Mouse (Mus musculus) stomach, embryonic 14.5 days (tissue): ENCODE data around the gene Pml. TPM values are rescaled to one million over a fixed set of nuclear protein-coding genes. Genes with fewer than 3 reads are reported as not detected.
"Not testable (repeated sequence)": the region's sequence is repeated elsewhere in the genome, so short reads cannot be mapped to it uniquely, and the experiment has no call there.

ENCODE experiments used
- ATAC-seq: fragments of 200-750 bp; cut with Nextera tagmentation; 2 replicates; pipeline ENCODE4 v1.8.0; 2017; ENCODE audit warnings: low read depth, moderate TSS enrichment; ENCODE audit not compliant: insufficient number of reproducible peaks, insufficient read depth, low FRiP score
- H3K27ac ChIP-seq: fragments of 300-500 bp; sonication (generic); 2 replicates; pipeline ENCODE4 v1.5.1; 2014; ENCODE audit warnings: mild to moderate bottlenecking, low read length, moderate library complexity, mixed read lengths
- H3K27me3 ChIP-seq: fragments of 300-500 bp; sonication (generic); 2 replicates; pipeline ENCODE4 v1.6.1; 2014; ENCODE audit warnings: low read length, control low read depth, mixed read lengths; ENCODE audit not compliant: control insufficient read depth, insufficient read depth
- H3K36me3 ChIP-seq: fragments of 300-500 bp; sonication (generic); 2 replicates; pipeline ENCODE4 v1.6.1; 2014; ENCODE audit warnings: mild to moderate bottlenecking, control low read depth, low read length, moderate library complexity, mixed read lengths; ENCODE audit not compliant: control insufficient read depth, insufficient read depth
- H3K4me1 ChIP-seq: fragments of 300-500 bp; sonication (generic); 2 replicates; pipeline ENCODE4 v1.6.1; 2014; ENCODE audit warnings: low read length, control low read depth, mixed read lengths; ENCODE audit not compliant: control insufficient read depth, insufficient read depth
- H3K4me2 ChIP-seq: fragments of 300-500 bp; sonication (generic); replicated peaks from 2 replicates; pipeline ENCODE4 v1.6.1; 2014; ENCODE audit warnings: low read depth, low read length, control low read depth
- H3K4me3 ChIP-seq: fragments of 300-500 bp; sonication (generic); 2 replicates; pipeline ENCODE4 v1.5.1; 2014; ENCODE audit warnings: low read depth, low read length, control low read depth
- H3K9ac ChIP-seq: fragments of 300-500 bp; sonication (generic); replicated peaks from 2 replicates; pipeline ENCODE4 v1.6.1; 2014; ENCODE audit warnings: low read depth, mild to moderate bottlenecking, control low read depth, low read length, moderate library complexity, mixed read lengths
- H3K9me3 ChIP-seq: fragments of 300-500 bp; sonication (generic); 2 replicates; pipeline ENCODE4 v1.6.1; 2016; ENCODE audit warnings: low read depth, low read length, control low read depth; ENCODE audit not compliant: control insufficient read depth
- WGBS: fragments of 180-500 bp; shearing (Covaris S2); extraction: QIAGEN DNeasy Blood & Tissue Kit; methylation state at CpG from one replicate; pipeline ENCODE4 v1.1.7; 2014; 5-methylcytosine and 5-hydroxymethylcytosine counted together
- polyA plus RNA-seq: library from polyadenylated mRNA; unstranded; fragments of >200 nt; fragmentation: Nextera tagmentation; extraction: Ambion mirVana; gene quantifications from 2 replicates; pipeline ENCODE4 v1.2.1, GENCODE M21; 2014

The Pml gene
- polyA plus RNA-seq, 1 experiment from 2014 or later, result 17.2 TPM

GRCm38 (mm10) chr9:58268384-58269313 is 19.1 kb upstream of the Pml start:
- no peak for ATAC-seq
- H3K9me3 ChIP-seq, result no peaks in the 10 kb centered on the region
- 53% methylated on average over 12 of the region's 12 CpGs for WGBS

GRCm38 (mm10) chr9:58267046-58267445 is 17.5 kb upstream of the Pml start:
- Histone ChIP-seq H3K36me3 (peaks cover 4% of the 10 kb centered on the region; the same call in 1 of the 2 replicates), H3K9me3 (no peaks in the 10 kb centered on the region), H3K4me3 (no peak overlapping the region), H3K27ac (peak overlapping the region; percentile 39; the same call in 1 of the 2 replicates), H3K4me1 (peaks cover 10% of the 10 kb centered on the region; the same call in 1 of the 2 replicates), H3K4me2 (no peak overlapping the region), H3K27me3 (no peaks in the 10 kb centered on the region), H3K9ac (no peak overlapping the region)
- WGBS, result 60% methylated on average over 3 of the region's 3 CpGs
- no peak for ATAC-seq

More at GRCm38 (mm10) chr9:58268384-58269313, 19.1 kb upstream of the Pml start:
- Histone ChIP-seq H3K36me3 (no peaks in the 10 kb centered on the region), H3K4me2 (no peak overlapping the region), H3K27me3 (no peaks in the 10 kb centered on the region), H3K4me3 (no peak overlapping the region), H3K4me1 (peaks cover 10% of the 10 kb centered on the region; the same call in 1 of the 2 replicates), H3K9ac (no peak overlapping the region), H3K27ac (no peak overlapping the region)

DNA sequence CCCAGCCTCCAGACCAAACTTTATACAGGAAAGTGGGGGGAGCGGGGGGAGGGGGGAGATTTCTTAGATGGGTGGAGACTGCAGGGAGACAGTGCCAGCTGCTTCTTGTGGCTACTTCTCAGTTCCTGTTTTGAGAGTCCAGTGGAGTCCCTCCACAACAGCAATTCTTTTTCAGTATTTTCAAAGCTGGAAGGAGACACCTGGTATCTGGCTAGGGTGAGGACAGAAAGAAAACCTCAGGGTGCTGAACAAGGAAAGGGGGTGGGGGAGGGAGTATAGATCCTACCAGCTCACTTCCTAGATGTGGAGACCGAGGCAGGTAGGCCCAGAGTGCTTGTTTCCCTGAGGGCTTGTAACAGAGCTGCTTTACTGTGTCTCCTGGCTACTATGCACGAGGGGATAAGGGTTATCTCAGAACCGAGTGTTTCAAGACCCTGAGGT is 17.0 kb upstream of the Pml start:
- Histone ChIP-seq H3K36me3 (peaks cover 6% of the 10 kb centered on the region), H3K27ac (peak overlapping the region; percentile 39; the same call in 1 of the 2 replicates), H3K4me3 (no peak overlapping the region), H3K9me3 (no peaks in the 10 kb centered on the region), H3K9ac (no peak overlapping the region), H3K27me3 (no peaks in the 10 kb centered on the region), H3K4me1 (peaks cover 10% of the 10 kb centered on the region; the same call in 1 of the 2 replicates), H3K4me2 (no peak overlapping the region)
- 25% methylated on average over 4 of the region's 4 CpGs for WGBS
- ATAC-seq, result no peak

DNA sequence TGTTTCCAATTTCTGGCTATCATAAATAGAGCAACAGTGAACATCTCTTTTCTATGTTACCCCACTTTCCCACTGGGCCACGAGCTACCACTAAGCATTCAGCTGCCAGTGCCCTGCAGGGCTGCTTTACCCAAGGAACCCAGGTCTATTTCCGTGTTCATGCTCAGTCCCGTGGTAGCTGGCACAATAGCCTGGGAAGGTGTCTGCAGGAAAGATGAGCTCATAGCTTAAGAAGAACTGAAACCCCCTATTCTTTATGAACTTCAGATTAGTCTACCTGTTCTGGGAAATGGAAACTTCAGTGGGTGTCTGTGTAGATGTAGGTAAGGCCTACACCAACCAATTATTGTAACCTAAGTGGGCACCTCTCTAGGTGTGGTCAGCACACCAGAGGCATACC is 15.8 kb upstream of the Pml start:
- Histone ChIP-seq H3K27ac (no peak overlapping the region), H3K4me2 (no peak overlapping the region), H3K4me1 (peaks cover 10% of the 10 kb centered on the region; the same call in 1 of the 2 replicates), H3K36me3 (peaks cover 11% of the 10 kb centered on the region), H3K4me3 (no peak overlapping the region), H3K9ac (no peak overlapping the region), H3K27me3 (no peaks in the 10 kb centered on the region), H3K9me3 (no peaks in the 10 kb centered on the region)
- 77% methylated on average over 3 of the region's 3 CpGs for WGBS
- no peak for ATAC-seq

GRCm38 (mm10) chr9:58262507-58262906 is 12.9 kb upstream of the Pml start:
- no peak overlapping the region for H3K27ac ChIP-seq

DNA sequence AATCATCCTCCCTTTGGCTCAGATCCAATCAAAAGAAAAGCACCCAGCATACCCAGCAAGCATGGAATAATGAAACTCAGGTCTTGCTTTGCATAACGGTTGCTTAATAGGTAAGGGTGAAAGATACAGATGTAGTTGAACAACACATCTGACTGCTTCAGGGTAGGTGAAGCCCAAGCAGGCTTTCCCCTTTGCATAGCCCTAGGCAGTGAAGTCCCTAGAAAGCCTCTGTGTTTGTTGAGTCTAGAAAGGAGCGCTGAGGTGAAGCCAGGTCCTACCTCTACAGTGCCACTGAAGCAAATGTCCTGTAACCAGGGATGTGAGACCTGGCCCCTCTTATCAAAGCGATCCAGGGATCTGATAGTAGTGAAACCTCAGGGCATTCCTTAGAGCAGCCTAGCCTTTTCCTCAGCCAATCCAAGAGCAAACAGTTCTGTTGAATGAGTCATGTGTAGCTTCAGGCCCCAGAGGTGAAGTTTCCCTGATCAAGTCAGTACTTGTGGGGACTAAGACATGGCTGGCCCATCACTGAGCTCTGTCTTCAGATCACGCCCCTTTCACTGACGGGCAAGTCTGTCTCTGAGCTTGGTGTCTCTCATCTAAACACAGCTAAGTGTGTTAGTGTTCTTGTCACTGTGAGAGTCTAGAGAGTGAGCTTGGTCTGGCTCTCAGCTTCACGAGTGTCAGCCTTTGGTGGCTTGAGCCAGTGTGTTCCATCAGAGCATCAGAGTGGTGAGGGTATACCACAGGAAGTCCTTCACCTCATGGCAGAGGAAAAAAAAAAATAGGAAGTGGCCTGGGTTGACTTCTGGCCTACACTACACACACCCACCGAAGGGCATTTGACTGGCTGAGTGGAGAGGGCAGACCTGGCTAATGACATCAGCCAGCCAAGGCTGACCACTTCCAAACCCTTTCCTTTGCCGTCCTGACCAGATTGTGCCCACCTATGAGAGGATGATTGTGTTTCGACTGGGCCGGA is 6.4 kb upstream of the Pml start:
- Histone ChIP-seq H3K4me3 (no peak overlapping the region), H3K36me3 (peaks cover 21% of the 10 kb centered on the region), H3K9ac (no peak overlapping the region), H3K27me3 (no peaks in the 10 kb centered on the region), H3K27ac (no peak overlapping the region), H3K9me3 (no peaks in the 10 kb centered on the region), H3K4me2 (no peak overlapping the region), H3K4me1 (0 out of 2 replicates have a peak, but pooled peaks cover 3% of the 10 kb centered on the region)
- ATAC-seq, result no peak
- 84% methylated on average over 10 of the region's 10 CpGs for WGBS

More at GRCm38 (mm10) chr9:58262507-58262906, 12.9 kb upstream of the Pml start:
- WGBS, result 92% methylated on average over 5 of the region's 5 CpGs
- Histone ChIP-seq H3K4me2 (no peak overlapping the region), H3K4me3 (no peak overlapping the region), H3K27me3 (no peaks in the 10 kb centered on the region), H3K9ac (no peak overlapping the region), H3K36me3 (peaks cover 21% of the 10 kb centered on the region), H3K4me1 (peaks cover 10% of the 10 kb centered on the region; the same call in 1 of the 2 replicates), H3K9me3 (no peaks in the 10 kb centered on the region)
- no peak for ATAC-seq

GRCm38 (mm10) chr9:58255105-58255504 is 5.5 kb upstream of the Pml start:
- ATAC-seq, result no peak
- H3K9me3 ChIP-seq, result no peaks in the 10 kb centered on the region
- peaks cover 15% of the 10 kb centered on the region for H3K36me3 ChIP-seq
- H3K27me3 ChIP-seq, result no peaks in the 10 kb centered on the region
- no peak overlapping the region for H3K4me2 ChIP-seq
- H3K9ac ChIP-seq, result no peak overlapping the region
- H3K4me1 ChIP-seq, result 0 out of 2 replicates have a peak, but pooled peaks cover 3% of the 10 kb centered on the region
- H3K4me3 ChIP-seq, result no peak overlapping the region
- 60% methylated on average over 2 of the region's 2 CpGs for WGBS
- H3K27ac ChIP-seq, result no peak overlapping the region

DNA sequence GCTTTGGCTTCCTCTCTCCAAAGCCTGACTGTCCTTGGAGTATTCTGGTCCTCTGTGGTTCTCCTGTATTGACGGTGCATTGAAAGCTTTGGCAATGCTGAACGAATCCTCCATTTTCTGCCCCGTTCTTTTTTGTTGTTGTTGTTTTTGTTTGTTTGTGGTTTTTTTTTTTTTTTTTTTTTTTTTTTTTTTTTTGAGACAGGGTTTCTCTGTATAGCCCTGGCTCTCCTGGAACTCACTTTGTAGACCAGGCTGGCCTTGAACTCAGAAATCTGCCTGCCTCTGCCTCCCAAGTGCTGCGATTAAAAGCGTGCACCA is 4.2 kb upstream of the Pml start:
- Histone ChIP-seq H3K4me2 (peak overlapping the region; percentile 82), H3K36me3 (peaks cover 12% of the 10 kb centered on the region; the same call in 1 of the 2 replicates), H3K4me3 (peak overlapping the region; percentile 70), H3K9ac (peak overlapping the region; percentile 67)
- ATAC-seq, H3K27me3 ChIP-seq, H3K9me3 ChIP-seq, H3K27ac ChIP-seq, H3K4me1 ChIP-seq: not testable (repeated sequence)
- 73% methylated on average over 5 of the region's 5 CpGs for WGBS
